Mouse (Mus musculus): Measurements from ENCODE around the gene Cxcl14. TPM values are rescaled to one million over a fixed set of nuclear protein-coding genes. Genes with fewer than 3 reads are reported as not detected.

The Cxcl14 gene
- total RNA-seq, 2 experiments from 2014 or later: 135 to 143 TPM

DNA sequence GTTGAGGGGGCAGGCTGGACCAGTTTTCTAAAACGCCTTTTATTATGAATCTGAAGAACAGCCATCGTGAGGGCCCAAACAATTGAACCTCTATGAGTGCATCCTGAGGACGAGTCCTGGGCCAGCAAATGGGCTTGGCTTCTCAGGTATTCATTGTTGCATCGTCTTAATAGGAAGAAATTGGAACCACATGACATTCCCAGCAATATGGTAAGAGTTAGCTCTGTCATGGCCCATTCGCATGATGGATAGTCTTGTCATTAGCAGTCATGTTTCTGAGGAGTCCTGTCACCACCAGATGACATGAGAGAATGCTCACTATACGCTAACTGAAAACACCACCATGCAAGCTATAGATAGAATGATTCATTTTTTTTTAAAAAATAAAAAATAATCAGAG lies 32.8 kb upstream of the Cxcl14 start:
- intact Hi-C loops (cut with DNase I): no loop called here
- no peak for TF ChIP-seq CTCF (IDR thresholded peaks at IDR 0.05)
- H3K4me3 ChIP-seq: no peak overlapping the region
- no peak for DNase-seq (ENCODE audit: extremely low spot score in 1 of 2, low spot score in 2 of 2)
- H3K27ac ChIP-seq: no peak overlapping the region

DNA sequence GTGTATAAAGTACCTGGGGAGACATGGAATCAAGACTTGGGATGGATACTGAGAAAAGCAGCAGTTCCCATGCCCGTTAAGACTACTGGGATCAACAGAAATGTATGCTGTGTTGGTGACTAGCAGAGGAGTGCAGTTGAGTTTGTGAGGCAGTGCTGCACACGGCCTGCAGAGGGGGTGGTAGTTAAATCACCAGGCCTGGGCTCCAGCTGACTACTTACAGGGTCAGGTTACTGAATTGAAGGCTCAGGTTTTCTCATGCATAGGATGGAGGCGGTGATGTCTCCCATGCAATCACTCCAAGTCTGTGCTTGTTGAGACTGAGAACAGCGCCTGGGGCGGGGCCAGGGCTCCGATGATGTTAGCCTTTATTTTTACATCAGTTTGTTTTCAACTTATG lies 31.4 kb upstream of the Cxcl14 start:
- peak; percentile 39 for TF ChIP-seq CTCF (IDR thresholded peaks at IDR 0.05)
- no peak overlapping the region for H3K4me3 ChIP-seq
- intact Hi-C loops (cut with DNase I): no loop called here
- no peak for DNase-seq (ENCODE audit: extremely low spot score in 1 of 2, low spot score in 2 of 2)
- no peak overlapping the region for H3K27ac ChIP-seq

DNA sequence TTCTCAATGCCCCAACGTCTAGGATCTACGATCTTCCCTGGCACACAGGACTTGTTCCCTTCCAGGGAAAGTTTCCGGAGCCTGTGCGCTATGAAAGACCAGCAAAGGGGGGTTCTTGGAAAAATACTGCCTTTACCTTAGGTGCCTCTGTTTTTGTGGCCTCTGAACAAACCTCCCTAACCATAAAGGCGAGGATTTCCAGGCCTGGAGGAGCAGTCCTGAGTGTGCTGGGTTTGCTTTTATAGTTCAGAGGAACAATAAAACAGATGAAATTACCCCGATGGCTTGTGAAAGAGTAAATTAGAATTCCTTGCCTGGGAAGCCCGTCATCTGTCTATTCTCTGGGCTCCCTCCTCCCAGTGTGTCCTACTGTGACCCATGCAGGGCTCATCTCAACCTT lies 25.3 kb upstream of the Cxcl14 start:
- Histone ChIP-seq H3K27ac (no peak overlapping the region), H3K4me3 (no peak overlapping the region)
- no peak for DNase-seq (ENCODE audit: extremely low spot score in 1 of 2, low spot score in 2 of 2)
- no peak for TF ChIP-seq CTCF (IDR thresholded peaks at IDR 0.05)
- intact Hi-C loops (cut with DNase I): no loop called here

DNA sequence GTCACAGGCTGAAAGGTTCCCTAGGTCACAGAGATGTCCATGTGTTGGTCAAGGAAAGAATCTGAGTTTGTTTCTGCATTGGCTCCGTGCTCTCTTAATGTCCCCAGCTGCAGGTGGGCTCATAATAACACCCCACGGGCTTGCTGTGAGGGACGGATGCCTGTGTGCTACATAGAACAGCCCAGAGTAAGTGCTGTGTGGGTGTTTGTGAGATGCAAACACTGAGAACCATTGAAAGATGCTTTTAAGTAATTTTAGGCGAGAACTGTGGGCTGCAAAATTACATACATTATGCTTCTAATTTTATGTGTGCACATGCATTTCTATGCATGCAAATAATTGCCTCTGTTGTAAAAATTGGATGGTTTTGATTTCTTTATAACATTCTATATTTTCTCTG lies 20.6 kb upstream of the Cxcl14 start:
- H3K4me3 ChIP-seq: no peak overlapping the region
- TF ChIP-seq CTCF (IDR thresholded peaks at IDR 0.05): no peak
- intact Hi-C loops (cut with DNase I): loop anchor here (2.0 kb wide), 1 partner anchor 32 kb away; no protein-coding TSS in a partner anchor
- H3K27ac ChIP-seq: 0 out of 2 replicates have a peak overlapping the region, but pooled peaks have one; percentile 26
- no peak for DNase-seq (ENCODE audit: extremely low spot score in 1 of 2, low spot score in 2 of 2)

DNA sequence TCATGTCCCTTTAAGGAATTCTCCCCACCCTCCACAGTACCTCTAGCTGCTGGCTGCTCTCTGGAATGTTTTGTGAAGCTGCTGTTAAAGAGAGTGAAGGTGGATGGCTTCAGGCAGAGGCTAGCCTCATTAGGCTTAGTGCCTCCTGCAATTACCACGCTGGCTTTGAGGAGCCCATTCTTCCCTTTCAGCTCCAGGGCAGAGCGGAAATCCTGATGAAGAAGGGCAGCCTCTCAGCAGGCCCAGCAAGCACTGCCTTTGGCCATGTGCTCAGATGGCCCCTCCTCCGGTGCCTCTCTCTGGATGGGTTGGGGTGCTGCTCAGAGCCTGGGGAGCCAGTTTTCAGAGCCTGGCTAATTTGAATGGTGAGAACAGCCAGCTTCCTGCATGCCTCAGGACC lies 18.9 kb upstream of the Cxcl14 start:
- no peak for TF ChIP-seq CTCF (IDR thresholded peaks at IDR 0.05)
- Histone ChIP-seq H3K4me3 (no peak overlapping the region), H3K27ac (no peak overlapping the region)
- DNase-seq (ENCODE audit: extremely low spot score in 1 of 2, low spot score in 2 of 2): peak in 1 of 2 experiments; percentile 24
- intact Hi-C loops (cut with DNase I): no loop called here

DNA sequence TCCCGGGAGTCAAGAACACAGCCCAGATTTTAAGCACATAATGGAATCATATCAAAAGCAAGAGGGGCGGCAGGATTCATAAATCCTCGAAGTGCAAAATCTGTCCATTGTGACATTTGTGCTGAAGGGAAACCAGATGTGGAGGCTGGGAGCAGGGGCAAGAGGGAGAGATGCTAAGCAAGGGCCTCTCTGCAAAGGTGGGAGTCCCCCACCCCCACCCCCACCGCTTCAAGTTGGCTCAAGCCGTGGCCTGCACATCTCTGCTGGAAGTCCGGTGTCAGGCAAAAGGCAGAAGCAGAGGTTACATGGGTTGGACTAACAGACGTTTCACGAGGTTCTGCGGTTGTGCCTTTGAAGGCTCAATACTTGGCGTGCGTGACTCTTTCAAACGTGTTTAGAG lies 8.7 kb upstream of the Cxcl14 start:
- TF ChIP-seq CTCF (IDR thresholded peaks at IDR 0.05): no peak
- DNase-seq (ENCODE audit: extremely low spot score in 1 of 2, low spot score in 2 of 2): no peak
- Histone ChIP-seq H3K27ac (no peak overlapping the region), H3K4me3 (no peak overlapping the region)
- intact Hi-C loops (cut with DNase I): no loop called here

DNA sequence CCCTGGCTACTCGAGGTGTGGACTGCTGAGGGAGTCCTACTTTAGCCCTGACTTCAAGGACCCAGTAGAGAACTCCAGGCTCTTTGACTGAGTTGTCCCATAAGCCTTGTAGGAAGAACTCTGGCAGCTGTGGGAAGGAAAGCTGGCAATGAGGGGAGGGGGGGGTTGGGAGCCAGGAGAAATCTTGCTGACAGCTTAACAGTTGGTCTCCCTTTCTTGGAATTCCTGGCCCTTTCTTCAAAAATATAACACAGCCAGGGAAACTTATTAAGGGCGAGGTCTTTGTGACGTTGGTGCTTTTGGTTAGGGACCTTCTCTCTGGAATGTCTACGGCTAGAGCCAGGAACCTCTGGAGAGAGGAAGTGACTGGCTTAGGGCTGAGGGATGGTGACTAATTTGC lies 8.1 kb upstream of the Cxcl14 start:
- Histone ChIP-seq H3K27ac (no peak overlapping the region), H3K4me3 (no peak overlapping the region)
- no peak for DNase-seq (ENCODE audit: extremely low spot score in 1 of 2, low spot score in 2 of 2)
- intact Hi-C loops (cut with DNase I): no loop called here
- TF ChIP-seq CTCF (IDR thresholded peaks at IDR 0.05): no peak

GRCm38 (mm10) chr13:56299336-56299735 lies 3.0 kb upstream of the Cxcl14 start:
- H3K27ac ChIP-seq: no peak overlapping the region
- DNase-seq (ENCODE audit: extremely low spot score in 1 of 2, low spot score in 2 of 2): no peak
- TF ChIP-seq CTCF (IDR thresholded peaks at IDR 0.05): no peak
- intact Hi-C loops (cut with DNase I): no loop called here
- no peak overlapping the region for H3K4me3 ChIP-seq

DNA sequence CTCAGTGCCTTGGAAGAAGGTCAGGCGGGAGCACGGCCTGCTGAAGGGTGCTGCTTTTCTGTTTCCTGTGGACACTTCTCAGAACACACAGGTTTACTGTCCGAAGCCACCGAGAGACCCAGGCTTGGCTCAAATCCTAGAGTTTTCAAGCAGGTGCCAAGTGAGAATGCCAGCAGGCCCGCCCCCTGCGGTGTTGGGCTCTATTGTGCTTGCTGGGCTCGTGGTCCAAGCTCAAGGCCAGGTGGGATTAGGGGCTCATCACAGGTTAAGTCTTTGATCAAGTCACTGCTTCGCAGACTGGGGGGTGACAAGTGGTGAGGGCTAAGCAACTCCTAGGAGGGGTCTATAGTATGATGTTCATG lies 289 bp upstream of the Cxcl14 start:
- intact Hi-C loops (cut with DNase I): no loop called here
- no peak for TF ChIP-seq CTCF (IDR thresholded peaks at IDR 0.05)
- Histone ChIP-seq H3K4me3 (peak overlapping the region; percentile 44), H3K27ac (peak overlapping the region; percentile 80)
- DNase-seq (ENCODE audit: extremely low spot score in 1 of 2, low spot score in 2 of 2): no peak

DNA sequence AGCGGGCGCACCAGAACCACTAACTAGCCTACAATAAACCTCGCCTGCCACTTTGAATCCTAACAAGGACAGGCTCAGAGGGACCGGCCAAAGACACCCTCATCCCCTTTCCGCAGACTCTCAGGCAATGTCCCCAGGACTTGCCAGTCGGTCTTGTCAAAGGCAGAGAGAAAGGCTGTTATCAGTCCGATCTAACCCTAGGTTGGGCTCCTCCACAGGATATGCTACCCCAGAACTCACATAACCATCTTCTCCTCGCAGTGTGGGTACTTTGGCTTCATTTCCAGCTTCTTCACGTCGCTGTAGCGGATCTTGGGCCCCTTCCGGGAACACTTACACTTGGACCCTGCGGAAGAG lies 787 bp downstream of the Cxcl14 start:
- intact Hi-C loops (cut with DNase I): no loop called here
- peak overlapping the region; percentile 80 for H3K27ac ChIP-seq
- H3K4me3 ChIP-seq: peak overlapping the region; percentile 44

DNA sequence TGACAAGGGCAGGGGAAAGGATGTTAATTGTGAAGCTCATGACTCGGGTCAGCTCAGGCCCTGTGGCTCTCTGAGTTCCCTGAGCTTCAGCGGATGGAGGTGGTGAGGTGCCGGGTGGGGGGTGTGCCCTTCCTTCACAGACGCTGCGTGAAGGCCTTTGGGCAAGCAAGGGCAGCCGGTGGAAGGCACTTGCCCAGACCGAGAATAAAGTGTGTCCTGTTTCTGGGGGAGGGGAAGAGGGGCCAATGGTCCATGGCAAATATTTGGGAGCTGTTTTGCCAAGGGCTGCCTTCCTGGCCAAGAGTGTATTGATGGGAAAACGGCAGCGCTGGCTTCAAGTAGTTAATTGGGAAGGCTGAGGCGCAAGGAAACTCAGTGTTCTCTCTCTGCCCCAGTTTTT lies 1.4 kb downstream of the Cxcl14 start:
- DNase-seq (ENCODE audit: extremely low spot score in 1 of 2, low spot score in 2 of 2): peak in 1 of 2 experiments; percentile 29
- Histone ChIP-seq H3K27ac (peak overlapping the region; percentile 7; the same call in 1 of the 2 replicates), H3K4me3 (peak overlapping the region; percentile 44)
- no peak for TF ChIP-seq CTCF (IDR thresholded peaks at IDR 0.05)
- intact Hi-C loops (cut with DNase I): no loop called here

More for the DNA sequence above, 787 bp downstream of the Cxcl14 start:
- no peak for TF ChIP-seq CTCF (IDR thresholded peaks at IDR 0.05)
- no peak for DNase-seq (ENCODE audit: extremely low spot score in 1 of 2, low spot score in 2 of 2)

GRCm38 (mm10) chr13:56289998-56290397 lies 6.4 kb downstream of the Cxcl14 start:
- Histone ChIP-seq H3K4me3 (no peak overlapping the region), H3K27ac (no peak overlapping the region)
- no peak for DNase-seq (ENCODE audit: extremely low spot score in 1 of 2, low spot score in 2 of 2)
- TF ChIP-seq CTCF (IDR thresholded peaks at IDR 0.05): peak; percentile 26
- intact Hi-C loops (cut with DNase I): no loop called here

DNA sequence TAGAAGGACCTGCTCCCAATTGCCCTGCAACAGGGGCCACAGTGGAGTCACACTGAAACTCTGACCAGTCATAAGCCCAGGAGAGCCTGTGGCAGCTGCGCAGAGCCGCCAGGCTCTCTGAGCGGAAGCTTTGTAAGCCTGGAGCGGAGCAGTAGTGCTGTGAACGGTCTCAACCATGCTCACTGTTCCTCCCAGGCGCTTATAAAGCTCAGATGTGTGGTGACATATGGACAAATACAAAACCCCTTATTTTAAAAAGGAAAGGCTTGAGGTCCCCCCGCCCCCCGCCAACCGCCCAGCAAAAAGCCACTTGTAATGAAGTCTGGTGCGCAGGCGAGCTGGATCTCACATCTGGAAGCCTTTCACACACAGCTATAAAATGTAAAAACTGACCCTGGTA lies 7.1 kb downstream of the Cxcl14 start:
- Histone ChIP-seq H3K4me3 (no peak overlapping the region), H3K27ac (no peak overlapping the region)
- no peak for DNase-seq (ENCODE audit: extremely low spot score in 1 of 2, low spot score in 2 of 2)
- TF ChIP-seq CTCF (IDR thresholded peaks at IDR 0.05): no peak
- intact Hi-C loops (cut with DNase I): no loop called here

DNA sequence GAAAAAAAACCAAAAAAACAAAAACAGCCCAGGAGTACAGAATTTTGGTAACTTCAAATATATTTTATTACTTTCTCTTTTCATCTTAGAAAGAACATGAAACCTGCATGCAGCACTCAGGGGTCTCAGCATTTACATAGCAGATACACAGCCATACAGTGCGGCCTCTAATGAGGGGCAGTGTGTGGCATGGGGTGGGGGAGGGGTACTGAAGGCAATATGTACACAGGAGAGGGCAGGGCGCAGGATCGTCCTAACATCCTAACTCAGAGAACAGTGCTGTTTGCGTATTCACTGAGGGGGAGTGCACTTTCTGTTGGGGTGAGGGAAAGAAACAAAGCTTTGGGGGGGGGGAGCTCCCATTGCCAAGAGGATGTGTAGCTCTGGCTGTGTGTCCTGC lies 7.8 kb downstream of the Cxcl14 start:
- TF ChIP-seq CTCF (IDR thresholded peaks at IDR 0.05): no peak
- H3K4me3 ChIP-seq: no peak overlapping the region
- intact Hi-C loops (cut with DNase I): no loop called here

More for the DNA sequence above, 7.8 kb downstream of the Cxcl14 start:
- no peak for DNase-seq (ENCODE audit: extremely low spot score in 1 of 2, low spot score in 2 of 2)
- no peak overlapping the region for H3K27ac ChIP-seq

Data from left cerebral cortex, adult 2 months (tissue).